Mouse (Mus musculus) left cerebral cortex, postnatal 14 days (tissue): Measurements from ENCODE around the gene Mrps14. TPM values are rescaled to one million over a fixed set of nuclear protein-coding genes. Genes with fewer than 3 reads are reported as not detected.

Source experiments
- DNase-seq, 2 experiments: peaks; one replicate each; pipeline ENCODE4 v3.0.0; 2021 to 2022; ENCODE audit warnings: low spot score in 2 of 2, mixed read lengths in 1 of 2
- intact Hi-C: fragments of 180-260 bp; cut with DNase I; formaldehyde crosslinking; loops from one replicate; pipeline ENCODE4 v1.15.1; 2025
- long read RNA-seq, 2 experiments: library from polyadenylated mRNA; stranded (forward); transcript quantifications; one replicate each; pipeline ENCODE4 v2.0.0; 2021
- total RNA-seq, 2 experiments: library from RNA; stranded (reverse); gene quantifications; 2 replicates each; pipeline ENCODE4 v1.2.3; 2021

The Mrps14 gene
- 10 to 100 TPM; 57.8 to 58.5 TPM for total RNA-seq
- long read RNA-seq, experiment 1, transcript Mrps14-203 (3 exons, 2,999 nt): major isoform, 77 of 82 reads
- long read RNA-seq, experiment 1, partial matches to known transcripts: 1 of 82 reads
- long read RNA-seq, experiment 1, other reads (novel, unspliced or antisense): 0 of 82 reads
- long read RNA-seq, experiment 2, transcript Mrps14-203 (3 exons, 2,999 nt): major isoform, 58 of 65 reads
- long read RNA-seq, experiment 2, partial matches to known transcripts: 2 of 65 reads
- long read RNA-seq, experiment 2, other reads (novel, unspliced or antisense): 4 of 65 reads

DNA sequence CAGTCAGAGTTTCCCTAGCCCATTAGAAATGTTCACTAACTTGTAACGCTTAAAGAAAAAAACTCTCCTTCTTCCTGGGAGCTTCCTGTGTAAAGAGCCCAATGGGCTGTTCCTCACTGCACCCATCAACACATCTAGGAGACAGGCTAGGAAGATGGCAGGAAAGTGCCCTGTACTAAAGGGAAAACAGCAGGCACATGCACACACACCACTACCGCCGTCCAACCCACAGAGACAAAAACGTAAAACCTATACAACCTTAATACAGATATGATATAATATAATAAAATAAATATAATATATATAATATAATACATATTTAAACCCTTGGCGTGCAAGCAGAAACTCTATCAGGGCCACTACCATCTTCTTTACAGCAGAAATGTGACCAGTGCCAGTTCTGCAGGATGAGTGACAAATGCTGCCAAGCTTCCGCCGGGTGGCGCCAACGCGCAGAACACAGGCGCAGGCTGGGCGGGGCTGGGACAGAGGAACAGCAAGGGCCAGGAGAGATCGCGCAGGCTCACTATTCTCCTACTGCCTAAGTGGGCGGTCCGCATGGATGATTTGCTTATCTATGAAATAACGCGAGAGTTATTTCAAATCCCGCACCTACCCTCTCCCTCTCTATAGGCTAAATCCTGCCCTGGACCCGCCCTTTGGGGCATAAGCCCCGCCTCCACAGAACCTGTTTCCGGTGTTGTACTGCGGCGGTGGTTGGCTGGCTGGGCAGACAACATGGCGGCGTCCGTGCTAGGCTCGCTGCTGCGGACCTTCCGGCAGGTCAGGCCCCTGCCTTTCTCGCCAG is at the start of gene Mrps14:
Mrps14 (plus strand) TSS at position 687 of the 808 bp plus-strand sequence.
- peak; percentile 98 to 99 for DNase-seq
- intact Hi-C loops: no loop called here

DNA sequence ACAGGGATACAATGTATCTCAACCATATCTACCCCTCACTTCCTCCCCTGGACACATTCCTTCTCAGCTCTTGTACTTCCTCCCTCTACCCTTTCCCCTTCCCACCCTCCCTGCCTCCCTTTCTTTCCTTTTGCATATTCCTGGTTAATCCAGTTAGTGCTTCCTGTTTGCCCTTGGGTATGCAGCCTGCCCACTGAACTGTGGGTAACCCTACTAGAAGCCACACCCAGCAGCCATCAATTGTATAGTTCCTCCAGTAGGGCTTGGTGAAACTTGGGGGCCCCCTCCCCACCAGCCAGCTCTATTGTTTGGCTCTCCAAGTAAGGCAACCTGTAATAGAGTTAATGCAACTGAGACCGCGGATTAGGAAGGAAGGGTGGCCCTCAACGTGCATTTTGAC is 49.4 kb upstream of the Mrps14 start:
- intact Hi-C loops: no loop called here
- DNase-seq: no peak

DNA sequence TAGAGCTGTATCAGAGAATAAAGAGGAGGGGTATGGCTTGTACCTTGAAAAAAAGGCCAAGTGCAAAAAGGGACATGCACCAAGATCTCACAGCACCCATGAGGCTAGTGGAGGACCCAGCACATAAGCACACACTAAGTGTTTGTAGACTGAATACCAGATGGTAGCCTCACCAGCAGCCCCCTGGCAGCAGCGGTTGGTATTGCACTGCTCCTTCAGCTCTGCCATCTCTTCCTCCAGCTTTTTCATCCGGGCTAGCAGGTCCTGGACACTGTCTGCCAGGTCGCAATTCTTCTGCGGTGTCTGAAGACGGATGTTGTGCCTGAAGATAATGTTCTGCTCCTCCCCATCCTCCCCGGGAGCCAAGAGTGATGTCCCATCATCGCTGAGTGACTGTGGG is 47.7 kb upstream of the Mrps14 start:
- intact Hi-C loops: no loop called here
- DNase-seq: no peak

- DNase-seq: peak; percentile 37 to 69
- intact Hi-C loops: no loop called here
These were observed 45.6 kb upstream of the Mrps14 start for GRCm38 (mm10) chr1:160149291-160149906.

DNA sequence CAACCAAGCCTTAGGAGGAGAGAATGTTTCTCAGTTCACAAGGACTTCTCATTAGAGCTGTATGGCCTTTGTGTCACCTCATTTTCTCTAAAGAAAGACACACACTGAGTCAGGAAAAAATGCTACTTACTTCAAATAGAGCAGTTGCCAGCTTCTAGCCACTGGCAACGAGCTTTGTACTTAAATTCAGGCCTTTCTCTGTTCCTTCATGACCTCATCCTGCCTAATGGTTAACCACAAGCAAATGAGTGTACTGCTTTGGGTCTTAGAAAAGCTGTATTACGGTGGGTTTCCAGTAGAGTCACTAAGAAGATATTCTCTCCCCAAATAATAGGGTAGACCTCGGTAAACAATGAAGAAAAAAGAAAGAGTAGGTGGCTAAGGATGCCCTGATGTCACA is 44.3 kb upstream of the Mrps14 start:
- intact Hi-C loops: no loop called here
- no peak for DNase-seq

GRCm38 (mm10) chr1:160153480-160153879 is 41.5 kb upstream of the Mrps14 start, which contains the start of gene Tnn:
Tnn (minus strand) TSS chr1:160153580.
- no peak for DNase-seq
- intact Hi-C loops: no loop called here

DNA sequence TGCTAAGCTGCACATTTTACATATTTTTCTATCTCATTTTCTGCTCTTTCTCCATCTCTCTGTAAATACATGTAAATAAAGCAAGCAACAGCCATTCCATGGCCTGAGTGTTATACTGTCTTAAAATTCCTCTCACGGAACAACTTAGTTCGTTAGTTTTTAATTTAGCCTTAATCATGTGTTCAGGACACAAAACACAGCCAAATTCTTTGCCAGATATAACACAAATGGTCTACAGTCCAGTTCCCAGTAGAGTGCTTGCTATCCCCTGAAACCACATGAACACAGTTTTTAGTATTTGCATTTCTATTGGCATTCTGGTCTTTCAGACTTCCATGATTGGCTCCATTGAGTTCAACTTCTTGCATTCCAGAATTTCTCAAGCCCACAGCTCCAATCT is 36.8 kb upstream of the Mrps14 start:
- DNase-seq: no peak
- intact Hi-C loops: no loop called here

- no peak for DNase-seq
- intact Hi-C loops: no loop called here
These were observed 28.4 kb upstream of the Mrps14 start for GRCm38 (mm10) chr1:160166600-160166999.

GRCm38 (mm10) chr1:160176903-160177302 is 18.1 kb upstream of the Mrps14 start:
- DNase-seq: no peak
- intact Hi-C loops: no loop called here

GRCm38 (mm10) chr1:160181216-160181615 is 13.8 kb upstream of the Mrps14 start:
- intact Hi-C loops: loop anchor here (5.0 to 10.0 kb wide), 6 partner anchors 79 to 1466 kb away; partner anchors contain the start of gene Tnr
- no peak for DNase-seq

DNA sequence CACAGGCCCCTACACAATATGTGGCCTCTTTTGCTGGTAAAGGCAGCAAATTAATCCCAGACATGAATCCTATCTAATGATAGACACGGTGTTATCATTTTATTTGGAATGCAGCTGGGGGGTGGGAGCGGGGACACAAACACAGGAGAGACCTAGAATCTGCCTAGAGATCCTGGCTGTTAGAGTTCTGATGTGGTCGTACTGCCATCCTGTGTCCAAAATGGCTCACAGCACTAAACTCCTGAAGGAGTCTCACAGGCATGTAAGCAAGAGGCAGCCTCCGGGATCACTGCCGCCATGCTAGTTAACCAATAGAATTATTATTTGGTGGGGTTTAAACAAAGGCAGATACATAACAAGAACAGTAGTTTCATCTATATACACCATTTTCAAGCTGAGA is 10.5 kb upstream of the Mrps14 start:
- peak; percentile 62 to 66 for DNase-seq
- intact Hi-C loops: loop anchor here (5.0 to 10.0 kb wide), 6 partner anchors 82 to 1470 kb away; partner anchors contain the start of gene Tnr

DNA sequence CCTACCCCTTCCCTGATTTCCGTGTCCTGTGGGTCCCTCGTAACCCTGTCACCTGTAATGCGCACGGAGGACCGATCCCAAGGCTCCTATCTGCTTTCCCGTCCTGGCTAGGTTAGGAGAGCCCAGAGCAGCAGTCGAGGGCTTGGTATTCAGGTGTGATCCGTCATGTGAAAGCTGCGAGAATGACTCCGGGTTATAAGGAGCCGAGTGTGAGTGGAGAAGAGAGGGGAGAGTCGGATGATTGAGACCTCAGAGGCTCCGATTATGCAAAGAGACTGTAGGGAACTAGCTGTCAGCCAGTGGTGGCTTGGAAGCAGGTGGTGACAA is 285 bp downstream of the Mrps14 start:
- no peak for DNase-seq
- intact Hi-C loops: no loop called here

DNA sequence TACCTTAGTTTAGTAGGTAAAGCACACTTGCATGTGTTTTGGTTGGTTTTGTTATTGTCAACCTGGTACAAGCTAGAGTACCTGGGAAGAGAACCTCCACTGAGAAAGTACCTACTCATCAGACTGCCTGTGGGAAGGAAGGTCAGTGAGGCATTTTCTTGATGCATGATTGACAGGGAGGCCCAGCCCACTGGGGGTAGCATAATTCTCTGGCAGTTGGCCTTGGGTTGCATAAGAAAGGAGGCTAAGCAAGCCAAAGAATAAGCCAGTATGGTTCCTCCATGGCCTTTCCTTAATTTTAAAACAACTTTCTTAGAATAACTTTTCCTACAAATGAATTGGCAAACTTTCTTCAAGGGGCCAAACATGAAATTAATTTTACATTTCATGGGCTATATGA is 10.5 kb downstream of the Mrps14 start:
- intact Hi-C loops: no loop called here

GRCm38 (mm10) chr1:160209844-160210243 is 14.8 kb downstream of the Mrps14 start:
- intact Hi-C loops: no loop called here
- no peak for DNase-seq

More for the DNA sequence above, 10.5 kb downstream of the Mrps14 start:
- DNase-seq: no peak

DNA sequence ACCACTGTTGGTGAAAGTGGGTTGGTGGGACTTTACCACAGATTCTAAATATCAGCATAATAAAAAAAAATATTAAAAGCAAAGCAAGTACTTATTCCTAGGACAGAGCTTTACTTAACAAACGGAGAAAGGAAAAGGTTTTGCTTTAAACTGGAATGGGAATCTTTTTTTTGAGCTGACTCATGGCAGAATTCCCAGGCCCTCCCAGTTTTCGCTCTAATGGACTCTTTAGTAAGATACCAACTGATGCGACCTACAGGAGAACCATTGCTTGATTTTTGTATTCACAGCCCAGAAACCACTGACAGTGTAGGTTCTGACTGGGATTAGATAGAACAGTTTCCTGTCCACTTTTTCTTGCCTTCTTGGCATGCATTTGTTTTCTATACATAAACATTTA is 15.6 kb downstream of the Mrps14 start:
- no peak for DNase-seq
- intact Hi-C loops: no loop called here

DNA sequence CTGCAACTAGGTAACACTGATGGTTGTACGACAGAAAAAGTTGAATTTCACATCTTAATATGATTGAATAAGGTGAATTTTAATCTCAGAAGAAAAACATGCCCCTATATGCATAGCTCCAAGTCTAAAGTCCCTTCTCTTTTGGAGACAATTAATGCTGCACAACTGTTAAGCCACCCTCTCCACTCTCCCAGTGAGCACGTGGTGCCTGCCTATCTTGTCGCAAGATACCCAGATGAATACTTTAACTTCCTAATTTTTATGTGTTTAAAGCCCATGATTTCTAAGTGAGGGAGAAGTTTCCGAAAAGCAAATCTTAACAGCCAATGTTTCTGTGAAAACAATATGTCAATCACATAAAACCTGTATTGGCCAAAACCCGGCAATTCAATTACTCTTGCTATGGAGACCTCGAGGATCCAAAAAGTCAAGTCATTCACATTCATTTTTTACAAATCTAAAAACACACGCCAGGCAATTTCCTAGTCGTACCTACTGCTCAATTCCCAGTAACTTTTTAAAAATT is 16.6 kb downstream of the Mrps14 start:
- intact Hi-C loops: no loop called here
- no peak for DNase-seq

DNA sequence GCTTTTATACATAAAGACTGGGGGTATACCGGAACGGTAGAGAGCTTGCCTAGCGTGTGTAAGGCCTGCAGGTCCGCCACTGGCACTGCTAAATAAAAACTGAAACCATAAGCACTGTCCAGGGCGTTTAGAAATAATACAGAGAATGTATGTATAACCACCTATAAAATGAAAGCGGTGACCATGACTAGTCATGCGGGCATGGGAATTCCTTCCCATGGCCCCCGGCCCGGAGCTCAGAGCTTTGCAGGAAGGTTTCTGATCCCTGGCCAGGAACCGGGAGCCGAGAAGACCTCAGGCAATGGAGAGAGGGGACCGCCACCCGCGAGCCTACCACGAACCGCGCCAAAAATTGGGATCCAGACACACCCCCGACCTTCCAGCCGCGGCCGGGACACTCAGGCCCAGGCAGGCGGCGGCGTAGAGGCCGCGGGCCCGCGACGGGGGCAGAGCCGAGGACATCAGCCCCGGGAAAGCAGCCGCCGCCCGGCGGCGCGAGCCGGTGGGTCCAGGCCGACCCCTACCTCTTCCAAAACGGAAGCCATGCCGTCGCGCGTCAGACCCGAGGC is 17.2 kb downstream of the Mrps14 start:
- DNase-seq: peak in 1 of 2 experiments; percentile 21
- intact Hi-C loops: no loop called here

DNA sequence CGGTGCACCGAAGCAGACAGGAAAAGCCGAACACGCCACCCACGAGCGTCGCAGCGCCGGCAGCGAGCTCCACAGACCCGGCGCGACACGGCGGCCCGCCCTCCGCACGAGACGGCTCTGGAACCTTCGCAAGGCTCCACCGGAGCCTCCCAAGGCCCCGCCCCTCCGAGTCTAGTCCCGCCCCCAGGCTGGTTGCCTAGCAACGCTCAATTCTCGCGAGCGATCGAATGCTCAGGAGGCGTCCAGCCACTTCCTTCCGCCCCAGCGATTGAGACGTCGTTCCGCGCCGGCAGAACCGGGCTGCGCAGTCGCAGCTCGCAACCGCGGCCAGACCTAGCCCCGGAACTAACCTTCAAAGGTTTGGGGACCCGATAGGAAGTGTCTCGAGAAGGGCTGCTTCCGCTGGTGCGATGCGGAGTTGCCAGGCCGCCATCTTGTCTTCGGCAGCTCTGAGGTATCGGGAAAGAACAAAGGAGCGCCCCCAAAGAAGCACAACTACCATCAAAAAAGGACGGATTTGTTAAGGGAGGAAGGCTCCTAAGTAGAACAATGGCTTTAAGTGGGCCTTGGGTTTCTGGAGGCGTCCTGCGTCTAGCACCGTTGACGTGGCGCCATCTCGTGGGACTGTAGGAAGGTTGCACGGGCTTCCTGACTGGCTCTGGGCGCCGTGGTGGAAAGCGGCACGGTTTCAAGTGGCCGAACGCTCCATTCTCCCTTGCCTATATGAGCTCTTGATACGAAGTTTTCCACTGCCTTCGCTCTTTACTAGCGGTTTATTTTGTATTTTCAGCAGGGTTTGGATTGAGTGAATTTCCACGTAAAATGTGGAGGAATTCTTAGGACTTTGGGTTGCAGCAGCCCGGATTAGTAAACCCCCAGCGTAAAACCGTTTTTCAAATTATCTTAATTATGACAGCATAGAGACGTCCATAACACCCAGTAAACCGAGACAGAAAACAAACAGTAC is 18.0 kb downstream of the Mrps14 start, which contains the start of gene Cacybp:
Cacybp (minus strand) TSS at position 173 of the 967 bp plus-strand sequence.
- intact Hi-C loops: no loop called here

DNA sequence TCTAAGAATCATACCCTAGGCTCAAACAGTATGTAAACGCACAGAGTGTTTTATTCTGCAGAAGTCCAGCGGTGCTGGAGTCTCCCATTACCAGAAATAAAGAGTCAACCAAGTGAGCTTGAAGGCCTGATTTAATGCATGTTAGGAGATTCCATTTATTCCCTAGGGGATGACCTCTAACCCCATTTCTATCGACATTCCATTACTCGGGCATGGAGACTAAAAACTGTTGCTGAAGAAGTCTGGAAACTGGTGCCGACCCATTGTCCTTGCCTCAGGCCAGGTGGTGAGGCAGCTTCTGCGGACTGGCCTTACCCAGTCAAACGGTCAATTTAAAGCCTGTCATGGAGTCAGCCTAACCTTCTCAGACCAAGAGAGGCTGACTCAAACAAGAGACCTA is 19.2 kb downstream of the Mrps14 start:
- intact Hi-C loops: no loop called here
- no peak for DNase-seq

More for the DNA sequence above, 18.0 kb downstream of the Mrps14 start, which contains the start of gene Cacybp:
- peak; percentile 99 to 100 for DNase-seq
